Mouse (Mus musculus) midbrain, embryonic 15.5 days (tissue): ENCODE measurements around the gene Cadps2. TPM values are rescaled to one million over a fixed set of nuclear protein-coding genes. Genes with fewer than 3 reads are reported as not detected.

ENCODE experiments used
- ATAC-seq: fragments of 200-750 bp; cut with Nextera tagmentation; replicated peaks from 2 replicates; pipeline ENCODE4 v1.8.0; 2017; ENCODE audit warnings: moderate TSS enrichment
- H3K27ac ChIP-seq: fragments of 300-500 bp; sonication (generic); 2 replicates; pipeline ENCODE4 v1.5.1; 2015; ENCODE audit warnings: mild to moderate bottlenecking, inconsistent platforms
- H3K27me3 ChIP-seq: fragments of 300-500 bp; sonication (generic); replicated peaks from 2 replicates; pipeline ENCODE4 v1.6.1; 2015; ENCODE audit warnings: inconsistent platforms
- H3K36me3 ChIP-seq: fragments of 300-500 bp; sonication (generic); replicated peaks from 2 replicates; pipeline ENCODE4 v1.6.1; 2015; ENCODE audit warnings: inconsistent platforms
- H3K4me1 ChIP-seq: fragments of 300-500 bp; sonication (generic); 2 replicates; pipeline ENCODE4 v1.6.1; 2015; ENCODE audit warnings: inconsistent platforms
- H3K4me2 ChIP-seq: fragments of 300-500 bp; sonication (generic); 2 replicates; pipeline ENCODE4 v1.6.1; 2015; ENCODE audit warnings: inconsistent platforms, mild to moderate bottlenecking, moderate library complexity
- H3K4me3 ChIP-seq: fragments of 300-500 bp; sonication (generic); 2 replicates; pipeline ENCODE4 v1.5.1; 2015; ENCODE audit warnings: mild to moderate bottlenecking, inconsistent platforms
- H3K9ac ChIP-seq: fragments of 300-500 bp; sonication (generic); 2 replicates; pipeline ENCODE4 v1.6.1; 2015; ENCODE audit warnings: mild to moderate bottlenecking, inconsistent platforms
- H3K9me3 ChIP-seq: fragments of 300-500 bp; sonication (generic); 2 replicates; pipeline ENCODE4 v1.6.1; 2016; ENCODE audit warnings: inconsistent platforms
- WGBS: fragments of 180-500 bp; shearing (Covaris S2); methylation state at CpG from one replicate; pipeline ENCODE4 v1.1.7; 2015; ENCODE audit warnings: mixed read lengths; 5-methylcytosine and 5-hydroxymethylcytosine counted together
- polyA plus RNA-seq: library from polyadenylated mRNA; unstranded; fragments of >200 nt; fragmentation: Nextera tagmentation; extraction: Ambion mirVana; gene quantifications from 2 replicates; pipeline ENCODE4 v1.2.1, GENCODE M21; 2015

Cadps2 gene
- polyA plus RNA-seq, 1 experiment from 2014 or later = 7.9 TPM

- H3K36me3 ChIP-seq = no peaks in the 10 kb centered on the region
- peaks cover 17% of the 10 kb centered on the region for H3K4me1 ChIP-seq
- 4% methylated on average over 17 of the region's 17 CpGs for WGBS
- H3K27me3 ChIP-seq = peaks cover 78% of the 10 kb centered on the region
- no peak overlapping the region for H3K9ac ChIP-seq
- no peaks in the 10 kb centered on the region for H3K9me3 ChIP-seq
- ATAC-seq = no peak
- no peak overlapping the region for H3K27ac ChIP-seq
- no peak overlapping the region for H3K4me2 ChIP-seq
- H3K4me3 ChIP-seq = no peak overlapping the region
Observed at GRCm38 (mm10) chr6:23246061-23246789, 593.0 kb downstream of the Cadps2 start.

- Histone ChIP-seq H3K4me3 (no peak overlapping the region), H3K36me3 (no peaks in the 10 kb centered on the region), H3K9ac (no peak overlapping the region), H3K9me3 (no peaks in the 10 kb centered on the region), H3K27me3 (peaks cover 82% of the 10 kb centered on the region), H3K4me2 (no peak overlapping the region), H3K27ac (no peak overlapping the region), H3K4me1 (peaks cover 17% of the 10 kb centered on the region)
- WGBS = 2% methylated on average over 23 of the region's 23 CpGs
- no peak for ATAC-seq
Observed at GRCm38 (mm10) chr6:23245545-23246011, 593.6 kb downstream of the Cadps2 start.

GRCm38 (mm10) chr6:23245121-23245520 is 594.1 kb downstream of the Cadps2 start:
- Histone ChIP-seq H3K9me3 (no peaks in the 10 kb centered on the region), H3K27ac (no peak overlapping the region), H3K36me3 (no peaks in the 10 kb centered on the region), H3K4me1 (peaks cover 17% of the 10 kb centered on the region), H3K9ac (no peak overlapping the region), H3K4me3 (no peak overlapping the region), H3K27me3 (peaks cover 77% of the 10 kb centered on the region), H3K4me2 (no peak overlapping the region)
- ATAC-seq = no peak
- WGBS = 17% methylated on average over 9 of the region's 9 CpGs

- Histone ChIP-seq H3K4me2 (no peak overlapping the region), H3K4me1 (peaks cover 10% of the 10 kb centered on the region; the same call in 1 of the 2 replicates), H3K4me3 (no peak overlapping the region), H3K9ac (no peak overlapping the region), H3K36me3 (no peaks in the 10 kb centered on the region), H3K27ac (no peak overlapping the region), H3K9me3 (no peaks in the 10 kb centered on the region), H3K27me3 (peaks cover 77% of the 10 kb centered on the region)
- peak; percentile 37; the same call in 1 of the 2 replicates for ATAC-seq
- whole genome bisulfite sequencing = 5% methylated on average over 15 of the region's 15 CpGs
Observed at GRCm38 (mm10) chr6:23243821-23244760, 595.1 kb downstream of the Cadps2 start.

Other genes starting within 250 kb of the Cadps2 start
- gene Rnf133, start 189.1 kb downstream of the Cadps2 start, polyA plus RNA-seq = not detected in 2 replicates
- not detected in 2 replicates for gene Rnf148, start 184.3 kb downstream of the Cadps2 start, polyA plus RNA-seq
- not detected in 2 replicates for gene Tas2r118, start 130.6 kb upstream of the Cadps2 start, polyA plus RNA-seq